Mouse (Mus musculus): ENCODE data around the gene 1700021F07Rik. TPM values are rescaled to one million over a fixed set of nuclear protein-coding genes. Genes with fewer than 3 reads are reported as not detected.

The 1700021F07Rik gene
- not detected for total RNA-seq (2021)
- long read RNA-seq, experiment 1, result 0 reads
- long read RNA-seq, experiment 2, result 0 reads

- DNase-seq, result no peak
Observed at GRCm38 (mm10) chr2:173522376-173522775, at the start of gene 1700021F07Rik. Gene 1700021F07Rik (plus strand): TSS chr2:173522586.

- no peak for DNase-seq
Observed at GRCm38 (mm10) chr2:173473233-173473632, 49.2 kb upstream of the 1700021F07Rik start.

- no peak for DNase-seq
Observed at GRCm38 (mm10) chr2:173479050-173479449, 43.3 kb upstream of the 1700021F07Rik start.

- DNase-seq, result no peak
Observed at GRCm38 (mm10) chr2:173484486-173484885, 37.9 kb upstream of the 1700021F07Rik start.

- no peak for DNase-seq
Observed at GRCm38 (mm10) chr2:173499612-173500011, 22.8 kb upstream of the 1700021F07Rik start.

- no peak for DNase-seq
Observed at GRCm38 (mm10) chr2:173513977-173514376, 8.4 kb upstream of the 1700021F07Rik start.

GRCm38 (mm10) chr2:173515186-173515585, 7.2 kb upstream of the 1700021F07Rik start:
- no peak for DNase-seq

GRCm38 (mm10) chr2:173516150-173516855, 6.1 kb upstream of the 1700021F07Rik start:
- no peak for DNase-seq

- no peak for DNase-seq
Observed at GRCm38 (mm10) chr2:173528493-173528892, 6.1 kb downstream of the 1700021F07Rik start.

GRCm38 (mm10) chr2:173532711-173533462, 10.5 kb downstream of the 1700021F07Rik start:
- no peak for DNase-seq

- no peak for DNase-seq
Observed at GRCm38 (mm10) chr2:173534581-173534980, 12.2 kb downstream of the 1700021F07Rik start.

- DNase-seq, result no peak
Observed at GRCm38 (mm10) chr2:173535390-173535789, 13.0 kb downstream of the 1700021F07Rik start.

- DNase-seq, result no peak
Observed at GRCm38 (mm10) chr2:173535886-173536285, 13.5 kb downstream of the 1700021F07Rik start.

GRCm38 (mm10) chr2:173539781-173540180, 17.4 kb downstream of the 1700021F07Rik start:
- no peak for DNase-seq

GRCm38 (mm10) chr2:173541748-173542147, 19.4 kb downstream of the 1700021F07Rik start:
- no peak for DNase-seq

GRCm38 (mm10) chr2:173542716-173543115, 20.3 kb downstream of the 1700021F07Rik start:
- DNase-seq, result no peak

- peak; percentile 87 for DNase-seq
Observed at GRCm38 (mm10) chr2:173545992-173546703, 23.8 kb downstream of the 1700021F07Rik start.

GRCm38 (mm10) chr2:173549236-173549635, 26.9 kb downstream of the 1700021F07Rik start:
- DNase-seq, result no peak

- DNase-seq, result no peak
Observed at GRCm38 (mm10) chr2:173550681-173551080, 28.3 kb downstream of the 1700021F07Rik start.

- no peak for DNase-seq
Observed at GRCm38 (mm10) chr2:173553863-173554262, 31.5 kb downstream of the 1700021F07Rik start.

- no peak for DNase-seq
Observed at GRCm38 (mm10) chr2:173558754-173559396, 36.5 kb downstream of the 1700021F07Rik start.

GRCm38 (mm10) chr2:173561851-173562442, 39.6 kb downstream of the 1700021F07Rik start:
- peak; percentile 77 for DNase-seq

All from gastrocnemius, postnatal 10 days (tissue).